In the genomic region with DNA sequence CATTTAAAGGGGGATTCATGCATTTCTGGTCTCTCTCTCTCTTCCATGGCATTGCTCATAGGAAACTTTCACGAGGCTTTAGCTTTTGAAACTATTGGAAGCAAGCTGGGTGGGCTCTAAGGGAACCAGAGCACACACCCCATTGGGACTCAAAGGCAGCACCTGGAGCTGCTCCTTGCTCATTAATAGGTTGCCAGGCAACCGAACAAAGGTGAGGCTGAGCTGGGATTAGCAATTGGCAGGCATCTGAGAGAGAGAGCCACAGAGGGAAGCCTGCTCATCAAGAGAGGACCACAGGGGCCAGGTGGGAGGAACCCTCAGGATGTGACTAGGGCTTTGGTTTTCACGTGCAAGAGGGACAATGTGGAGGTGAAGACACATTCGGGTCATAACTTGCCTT, we compare ENCODE assay signal across 32 mouse cellular contexts. TPM values are rescaled to one million over a fixed set of nuclear protein-coding genes. Genes with fewer than 3 reads are reported as not detected.
A peak's percentile ranks its signal among the peaks of the same experiment; 100 is the strongest.
DNase-seq lines count a peak whose midpoint lies in the region; ATAC-seq and TF ChIP-seq lines count a peak whose summit lies in the region.
"Had no signal": no experiment of that assay in that cellular context is flagged by ENCODE, and none has a peak within 500 bp of the region (broad histone marks: within the 10 kb centered on the region; RNA-seq: fewer than 3 reads in every experiment).

No protein-coding gene starts in this region.

- H3K4me3 ChIP-seq in forebrain, embryonic 14.5 days (ENCODE audit: low read depth, low read length), result no peak overlapping the region
- H3K4me3 ChIP-seq in forebrain, embryonic 13.5 days, result no peak overlapping the region
- no peak overlapping the region for H3K4me3 ChIP-seq in midbrain, embryonic 14.5 days (replicated peaks; ENCODE audit: low read depth, low read length)
- H3K4me3 ChIP-seq in midbrain, postnatal 0 days (ENCODE audit: low read depth, low read length), result no peak overlapping the region
- no peak overlapping the region for H3K4me3 ChIP-seq in embryonic facial prominence, embryonic 13.5 days
- H3K4me3 ChIP-seq: heart, embryonic 13.5 days; hindbrain, embryonic 15.5 days; kidney, embryonic 15.5 days; layer of hippocampus, adult 2 months; limb, embryonic 15.5 days; liver, embryonic 13.5 days; megakaryocyte, embryonic 14.5 days; midbrain, embryonic 15.5 days; myocyte; neural tube, embryonic 12.5 days had no signal

- WGBS in forebrain, embryonic 14.5 days, result 3% methylated on average over 4 of the region's 4 CpGs
- WGBS in forebrain, embryonic 13.5 days, result 6% methylated on average over 4 of the region's 4 CpGs
- WGBS in midbrain, embryonic 14.5 days, result 7% methylated on average over 4 of the region's 4 CpGs
- WGBS in midbrain, postnatal 0 days, result 5% methylated on average over 4 of the region's 4 CpGs
- WGBS in embryonic facial prominence, embryonic 13.5 days, result 17% methylated on average over 4 of the region's 4 CpGs

- ATAC-seq in forebrain, embryonic 14.5 days, result no peak
- no peak for ATAC-seq in forebrain, embryonic 13.5 days
- no peak for ATAC-seq in midbrain, embryonic 14.5 days (ENCODE audit: low FRiP score, low TSS enrichment)
- ATAC-seq in midbrain, postnatal 0 days (ENCODE audit: low FRiP score), result no peak
- ATAC-seq in embryonic facial prominence, embryonic 13.5 days (ENCODE audit: insufficient number of reproducible peaks, insufficient read depth, low FRiP score, low TSS enrichment, low read depth), result peak; percentile 59; the same call in 1 of the 2 replicates
- ATAC-seq: activated CD4-positive, CD25-positive, alpha-beta regulatory T cell, adult 4 months; lung, postnatal 0 days; midbrain, embryonic 15.5 days had no signal

- no peak for TF ChIP-seq CTCF in midbrain, postnatal 0 days (IDR thresholded peaks at IDR 0.05)

- no peaks in the 10 kb centered on the region for H3K9me3 ChIP-seq in forebrain, embryonic 14.5 days (replicated peaks; ENCODE audit: control insufficient read depth, low read length)
- no peaks in the 10 kb centered on the region for H3K9me3 ChIP-seq in forebrain, embryonic 13.5 days (replicated peaks)
- no peaks in the 10 kb centered on the region for H3K9me3 ChIP-seq in midbrain, embryonic 14.5 days (ENCODE audit: control insufficient read depth, low read length)
- no peaks in the 10 kb centered on the region for H3K9me3 ChIP-seq in midbrain, postnatal 0 days (ENCODE audit: low read length)
- H3K9me3 ChIP-seq in embryonic facial prominence, embryonic 13.5 days, result no peaks in the 10 kb centered on the region
- H3K9me3 ChIP-seq: hindbrain, embryonic 15.5 days; kidney, embryonic 15.5 days; limb, embryonic 15.5 days; liver, embryonic 13.5 days; midbrain, embryonic 15.5 days; neural tube, embryonic 12.5 days had no signal

- H3K36me3 ChIP-seq in forebrain, embryonic 14.5 days (ENCODE audit: control insufficient read depth, insufficient read depth, low read length), result no peaks in the 10 kb centered on the region
- no peaks in the 10 kb centered on the region for H3K36me3 ChIP-seq in forebrain, embryonic 13.5 days (ENCODE audit: poor library complexity, severe bottlenecking)
- no peaks in the 10 kb centered on the region for H3K36me3 ChIP-seq in midbrain, embryonic 14.5 days (ENCODE audit: control insufficient read depth, insufficient read depth, low read length)
- no peaks in the 10 kb centered on the region for H3K36me3 ChIP-seq in midbrain, postnatal 0 days (ENCODE audit: insufficient read depth, low read length)
- H3K36me3 ChIP-seq in embryonic facial prominence, embryonic 13.5 days, result no peaks in the 10 kb centered on the region
- H3K36me3 ChIP-seq: heart, embryonic 13.5 days; hindbrain, embryonic 15.5 days; kidney, embryonic 15.5 days; limb, embryonic 15.5 days; liver, embryonic 13.5 days; midbrain, embryonic 15.5 days; neural tube, embryonic 12.5 days had no signal

- H3K27me3 ChIP-seq in forebrain, embryonic 14.5 days (replicated peaks; ENCODE audit: control insufficient read depth, insufficient read depth, low read length), result peaks cover 8% of the 10 kb centered on the region
- H3K27me3 ChIP-seq in forebrain, embryonic 13.5 days, result peaks cover 12% of the 10 kb centered on the region
- H3K27me3 ChIP-seq in midbrain, embryonic 14.5 days (ENCODE audit: control insufficient read depth, insufficient read depth, low read length), result 0 out of 2 replicates have a peak, but pooled peaks cover 3% of the 10 kb centered on the region
- no peaks in the 10 kb centered on the region for H3K27me3 ChIP-seq in midbrain, postnatal 0 days (ENCODE audit: insufficient read depth, low read length)
- peaks cover 12% of the 10 kb centered on the region for H3K27me3 ChIP-seq in embryonic facial prominence, embryonic 13.5 days
- H3K27me3 ChIP-seq: limb, embryonic 15.5 days had no signal

- H3K4me2 ChIP-seq in forebrain, embryonic 14.5 days (ENCODE audit: low read length), result no peak overlapping the region
- H3K4me2 ChIP-seq in forebrain, embryonic 13.5 days, result no peak overlapping the region
- H3K4me2 ChIP-seq in midbrain, embryonic 14.5 days (ENCODE audit: low read length), result no peak overlapping the region
- H3K4me2 ChIP-seq in midbrain, postnatal 0 days (ENCODE audit: low read depth, low read length, poor library complexity, severe bottlenecking), result no peak overlapping the region
- no peak overlapping the region for H3K4me2 ChIP-seq in embryonic facial prominence, embryonic 13.5 days
- H3K4me2 ChIP-seq: heart, embryonic 13.5 days; hindbrain, embryonic 15.5 days; kidney, embryonic 15.5 days; limb, embryonic 15.5 days; liver, embryonic 13.5 days; midbrain, embryonic 15.5 days; neural tube, embryonic 12.5 days had no signal

- peak; percentile 42 for DNase-seq in forebrain, embryonic 14.5 days (ENCODE audit: low spot score)
- peak; percentile 36 for DNase-seq in midbrain, embryonic 14.5 days
- no peak for DNase-seq in midbrain, postnatal 0 days (ENCODE audit: low spot score)
- no peak for DNase-seq in c-Kit-positive CD71-positive TER-119-positive erythroid progenitor cells, embryonic 14.5 days (ENCODE audit: low spot score)
- DNase-seq in testis, postnatal 14 days (ENCODE audit: low spot score), result no peak
- DNase-seq in thymus, postnatal 25 days, result no peak
- DNase-seq: adrenal gland, adult 2 months; adrenal gland, postnatal 36 days; cerebellum, adult 9-10 months; cerebellum, postnatal 36 days; gastrocnemius, postnatal 14 days; heart, postnatal 10 days; kidney, adult 18-20 months; kidney, postnatal 25 days; left cerebral cortex, postnatal 4 days; liver, embryonic 13.5 days; lung, adult 18-20 months; lung, postnatal 4 days had no signal

- no peak overlapping the region for H3K27ac ChIP-seq in forebrain, embryonic 14.5 days (ENCODE audit: low read depth, low read length)
- no peak overlapping the region for H3K27ac ChIP-seq in forebrain, embryonic 13.5 days
- H3K27ac ChIP-seq in midbrain, embryonic 14.5 days (replicated peaks; ENCODE audit: low read depth, low read length), result no peak overlapping the region
- H3K27ac ChIP-seq in midbrain, postnatal 0 days (ENCODE audit: low read depth, low read length), result no peak overlapping the region
- no peak overlapping the region for H3K27ac ChIP-seq in embryonic facial prominence, embryonic 13.5 days
- H3K27ac ChIP-seq: heart, embryonic 13.5 days; hindbrain, embryonic 15.5 days; kidney, embryonic 15.5 days; layer of hippocampus, adult 2 months; limb, embryonic 15.5 days; liver, embryonic 13.5 days; midbrain, embryonic 15.5 days; neural tube, embryonic 12.5 days had no signal

- H3K4me1 ChIP-seq in forebrain, embryonic 14.5 days (ENCODE audit: control insufficient read depth, insufficient read depth, low read length), result no peaks in the 10 kb centered on the region
- H3K4me1 ChIP-seq in forebrain, embryonic 13.5 days, result peaks cover 5% of the 10 kb centered on the region
- H3K4me1 ChIP-seq in midbrain, embryonic 14.5 days (ENCODE audit: control insufficient read depth, insufficient read depth, low read length), result peaks cover 4% of the 10 kb centered on the region; the same call in 1 of the 2 replicates
- peaks cover 2% of the 10 kb centered on the region; the same call in 1 of the 2 replicates for H3K4me1 ChIP-seq in midbrain, postnatal 0 days (ENCODE audit: insufficient read depth, low read length)
- peaks cover under 1% of the 10 kb centered on the region for H3K4me1 ChIP-seq in embryonic facial prominence, embryonic 13.5 days
- H3K4me1 ChIP-seq: kidney, embryonic 15.5 days; liver, embryonic 13.5 days; megakaryocyte, embryonic 14.5 days had no signal

- no peak overlapping the region for H3K9ac ChIP-seq in forebrain, embryonic 14.5 days (ENCODE audit: low read length)
- H3K9ac ChIP-seq in forebrain, embryonic 13.5 days, result no peak overlapping the region
- H3K9ac ChIP-seq in midbrain, embryonic 14.5 days (replicated peaks; ENCODE audit: low read length), result no peak overlapping the region
- no peak overlapping the region for H3K9ac ChIP-seq in midbrain, postnatal 0 days (replicated peaks; ENCODE audit: low read length, poor library complexity, severe bottlenecking)
- no peak overlapping the region for H3K9ac ChIP-seq in embryonic facial prominence, embryonic 13.5 days
- H3K9ac ChIP-seq: heart, embryonic 13.5 days; hindbrain, embryonic 15.5 days; kidney, embryonic 15.5 days; limb, embryonic 15.5 days; liver, embryonic 13.5 days; midbrain, embryonic 15.5 days; neural tube, embryonic 12.5 days had no signal

RNA-seq across cellular contexts. Expression of a gene that starts 7.0 kb away (rescaled TPM):
- 1.1 and 1.2 TPM in 2 replicates for polyA plus RNA-seq in forebrain, embryonic 14.5 days (2014; fragmentation: Nextera tagmentation; extraction: Ambion mirVana)
- 0.71 and 0.78 TPM in 2 replicates for polyA plus RNA-seq in forebrain, embryonic 13.5 days (2015; fragmentation: Nextera tagmentation; extraction: Ambion mirVana)
- 1.9 and 2.5 TPM in 2 replicates for polyA plus RNA-seq in midbrain, embryonic 14.5 days (2014; fragmentation: Nextera tagmentation; extraction: Ambion mirVana)
- total RNA-seq in midbrain, postnatal 0 days (2014; rRNA removed), result 24.0 and 26.7 TPM in 2 replicates
- polyA plus RNA-seq in midbrain, postnatal 0 days (2015; fragmentation: Nextera tagmentation; extraction: Ambion mirVana), result 2.2 and 2.6 TPM in 2 replicates
- 1.9 and 2.3 TPM in 2 replicates for polyA plus RNA-seq in embryonic facial prominence, embryonic 13.5 days (2015; fragmentation: Nextera tagmentation; extraction: Ambion mirVana)
- total RNA-seq: granulocyte monocyte progenitor cell, adult 5-6 weeks had no signal

Comparison
In these comparisons a context has a peak if more than half of its experiments do, and no peak if none do; other contexts are left out.
1. DNase-seq: peak in forebrain, embryonic 14.5 days (single experiment) and midbrain, embryonic 14.5 days (single experiment); none in midbrain, postnatal 0 days (single experiment), c-Kit-positive CD71-positive TER-119-positive erythroid progenitor cells, embryonic 14.5 days (single experiment), testis, postnatal 14 days (single experiment) and thymus, postnatal 25 days (single experiment).